Mouse (Mus musculus) heart, embryonic 11.5 days (tissue): ENCODE measurements around the gene Cep170. TPM values are rescaled to one million over a fixed set of nuclear protein-coding genes. Genes with fewer than 3 reads are reported as not detected.

Experiments used
- ATAC-seq: fragments of 200-750 bp; cut with Nextera tagmentation; replicated peaks from 2 replicates; pipeline ENCODE4 v1.8.0; 2017; ENCODE audit warnings: moderate library complexity; ENCODE audit not compliant: insufficient number of reproducible peaks, low FRiP score, low TSS enrichment
- H3K27ac ChIP-seq: fragments of 300-500 bp; sonication (generic); 2 replicates; pipeline ENCODE4 v1.5.1; 2014; ENCODE audit warnings: mild to moderate bottlenecking, low read depth, low read length
- H3K27me3 ChIP-seq: fragments of 300-500 bp; sonication (generic); 2 replicates; pipeline ENCODE4 v1.6.1; 2014; ENCODE audit warnings: mild to moderate bottlenecking, low read length, mixed read lengths; ENCODE audit not compliant: control insufficient read depth, insufficient read depth
- H3K36me3 ChIP-seq: fragments of 300-500 bp; sonication (generic); 2 replicates; pipeline ENCODE4 v1.6.1; 2014; ENCODE audit warnings: mild to moderate bottlenecking, low read length, moderate library complexity, mixed read lengths; ENCODE audit not compliant: control insufficient read depth, insufficient read depth
- H3K4me1 ChIP-seq: fragments of 300-500 bp; sonication (generic); 2 replicates; pipeline ENCODE4 v1.6.1; 2014; ENCODE audit warnings: low read length; ENCODE audit not compliant: control insufficient read depth, insufficient read depth
- H3K4me2 ChIP-seq: fragments of 300-500 bp; sonication (generic); 2 replicates; pipeline ENCODE4 v1.6.1; 2014; ENCODE audit warnings: mild to moderate bottlenecking, moderate library complexity
- H3K4me3 ChIP-seq: fragments of 300-500 bp; sonication (generic); 2 replicates; pipeline ENCODE4 v1.5.1; 2014; ENCODE audit warnings: low read depth, low read length
- H3K9ac ChIP-seq: fragments of 300-500 bp; sonication (generic); 2 replicates; pipeline ENCODE4 v1.6.1; 2014; ENCODE audit warnings: mild to moderate bottlenecking, low read depth, low read length, moderate library complexity
- H3K9me3 ChIP-seq: fragments of 300-500 bp; sonication (generic); replicated peaks from 2 replicates; pipeline ENCODE4 v1.6.1; 2016; ENCODE audit warnings: low read length; ENCODE audit not compliant: control insufficient read depth
- WGBS: fragments of 180-500 bp; shearing (Covaris S2); extraction: QIAGEN DNeasy Blood & Tissue Kit; methylation state at CpG from one replicate; pipeline ENCODE4 v1.1.7; 2014; ENCODE audit not compliant: insufficient replicate concordance; 5-methylcytosine and 5-hydroxymethylcytosine counted together
- microRNA counts: library from miRNA; unstranded; fragments of <30 nt; microRNA quantifications from one replicate; lab custom pipeline; 2015
- microRNA-seq: library from miRNA; unstranded; fragments of <30 nt; microRNA quantifications from one replicate; pipeline ENCODE4, GENCODE M21; 2016; ENCODE audit warnings: borderline number of aligned reads
- polyA plus RNA-seq: library from polyadenylated mRNA; unstranded; fragments of >200 nt; fragmentation: Nextera tagmentation; extraction: Ambion mirVana; gene quantifications from 2 replicates; pipeline ENCODE4 v1.2.1, GENCODE M21; 2014

Cep170 gene
- polyA plus RNA-seq, 1 experiment from 2014 or later, result 33.9 TPM

DNA sequence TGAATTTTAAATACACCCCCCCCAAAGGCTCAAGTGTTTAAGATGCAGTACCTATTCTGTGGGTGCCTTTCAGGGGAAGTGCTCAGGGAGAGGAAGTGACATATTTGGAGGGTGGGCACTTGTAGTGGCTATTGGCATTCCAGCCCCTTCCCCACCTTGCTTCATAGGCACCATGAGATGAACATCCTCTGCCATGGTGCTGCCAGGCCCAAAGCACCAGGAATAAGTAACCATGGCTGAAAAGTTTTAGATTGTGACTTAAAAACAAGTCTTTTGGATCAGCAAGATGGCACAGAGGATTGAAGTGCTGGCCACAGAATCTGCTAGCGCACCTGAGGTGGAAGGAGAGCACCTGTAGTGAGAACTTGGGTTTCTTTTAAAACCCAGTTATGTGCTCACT, 113.6 kb downstream of the Cep170 start:
- WGBS, result 88% methylated on average over 1 of the region's 1 CpGs
- Histone ChIP-seq H3K4me3 (no peak overlapping the region), H3K9ac (no peak overlapping the region), H3K9me3 (no peaks in the 10 kb centered on the region), H3K27ac (no peak overlapping the region), H3K27me3 (no peaks in the 10 kb centered on the region), H3K36me3 (no peaks in the 10 kb centered on the region), H3K4me2 (no peak overlapping the region), H3K4me1 (no peaks in the 10 kb centered on the region)
- ATAC-seq, result no peak

DNA sequence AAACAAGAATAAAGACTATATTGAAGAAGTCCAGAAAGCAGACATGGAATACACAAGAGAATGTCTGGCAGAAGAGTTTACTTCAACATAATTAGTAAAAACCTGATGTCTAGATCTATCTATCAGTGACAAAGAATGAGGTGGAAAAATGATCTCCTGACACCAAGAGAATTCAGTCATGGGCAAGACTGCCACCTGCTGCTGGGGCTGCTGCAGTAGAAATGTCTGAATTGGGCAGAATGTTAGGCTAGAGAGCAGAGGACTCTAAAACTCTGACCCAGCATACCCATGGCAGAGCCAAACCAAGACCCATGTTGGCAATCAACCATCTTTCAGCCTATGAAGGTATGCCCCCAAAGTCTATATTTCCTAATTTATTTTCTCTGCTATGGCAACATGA, 114.1 kb downstream of the Cep170 start:
- H3K9ac ChIP-seq, result no peak overlapping the region
- no peaks in the 10 kb centered on the region for H3K27me3 ChIP-seq
- no peak overlapping the region for H3K27ac ChIP-seq
- ATAC-seq, result no peak
- H3K4me2 ChIP-seq, result no peak overlapping the region
- no peaks in the 10 kb centered on the region for H3K4me1 ChIP-seq
- no peak overlapping the region for H3K4me3 ChIP-seq
- no peaks in the 10 kb centered on the region for H3K9me3 ChIP-seq
- no peaks in the 10 kb centered on the region for H3K36me3 ChIP-seq

DNA sequence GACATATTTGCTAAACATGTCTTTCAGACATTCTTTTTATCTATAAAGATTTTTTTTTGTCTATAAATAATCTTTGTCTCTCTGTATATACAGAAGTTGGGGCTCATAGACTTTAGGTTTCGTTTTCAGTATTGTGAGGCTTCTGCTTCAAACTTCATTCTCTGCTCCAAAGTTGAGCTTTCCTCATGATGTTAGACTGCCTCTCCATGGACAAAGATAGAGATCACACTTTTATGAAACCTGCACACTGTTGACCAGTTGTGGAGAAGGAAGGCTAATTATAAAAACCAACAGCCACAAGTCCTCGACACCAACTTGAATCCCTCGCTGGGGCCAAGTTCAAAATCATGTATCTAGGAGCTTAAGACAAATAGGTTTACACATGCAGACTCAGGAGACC, 115.2 kb downstream of the Cep170 start:
- H3K4me3 ChIP-seq, result no peak overlapping the region
- H3K27me3 ChIP-seq, result no peaks in the 10 kb centered on the region
- no peak for ATAC-seq
- H3K9me3 ChIP-seq, result no peaks in the 10 kb centered on the region
- no peak overlapping the region for H3K9ac ChIP-seq
- H3K36me3 ChIP-seq, result no peaks in the 10 kb centered on the region
- 73% methylated on average over 3 of the region's 3 CpGs for WGBS
- H3K4me2 ChIP-seq, result no peak overlapping the region
- H3K27ac ChIP-seq, result no peak overlapping the region
- no peaks in the 10 kb centered on the region for H3K4me1 ChIP-seq

DNA sequence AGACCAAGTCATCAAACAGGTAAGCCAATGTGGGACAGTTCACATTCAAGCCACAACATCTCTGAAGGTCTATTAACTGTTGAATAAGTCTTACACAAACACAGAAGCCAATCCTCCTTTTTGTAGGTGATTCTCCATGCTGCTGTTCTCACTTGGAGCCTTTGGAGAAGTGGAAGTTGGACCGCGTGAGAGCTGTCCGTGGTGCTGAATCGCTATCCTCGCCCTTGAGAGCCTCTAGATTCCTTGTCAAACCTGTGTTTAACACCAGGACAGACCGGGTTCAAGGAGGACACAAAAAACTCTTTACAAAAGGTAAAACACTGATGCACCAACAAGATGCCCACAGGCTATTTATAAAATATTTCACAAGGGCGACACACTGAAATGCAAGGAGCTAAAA, 116.8 kb downstream of the Cep170 start:
- no peaks in the 10 kb centered on the region for H3K4me1 ChIP-seq
- ATAC-seq, result no peak
- H3K36me3 ChIP-seq, result no peaks in the 10 kb centered on the region
- no peaks in the 10 kb centered on the region for H3K27me3 ChIP-seq
- H3K9me3 ChIP-seq, result no peaks in the 10 kb centered on the region
- no peak overlapping the region for H3K27ac ChIP-seq
- no peak overlapping the region for H3K9ac ChIP-seq
- 15% methylated on average over 7 of the region's 7 CpGs for WGBS
- no peak overlapping the region for H3K4me3 ChIP-seq
- H3K4me2 ChIP-seq, result no peak overlapping the region

DNA sequence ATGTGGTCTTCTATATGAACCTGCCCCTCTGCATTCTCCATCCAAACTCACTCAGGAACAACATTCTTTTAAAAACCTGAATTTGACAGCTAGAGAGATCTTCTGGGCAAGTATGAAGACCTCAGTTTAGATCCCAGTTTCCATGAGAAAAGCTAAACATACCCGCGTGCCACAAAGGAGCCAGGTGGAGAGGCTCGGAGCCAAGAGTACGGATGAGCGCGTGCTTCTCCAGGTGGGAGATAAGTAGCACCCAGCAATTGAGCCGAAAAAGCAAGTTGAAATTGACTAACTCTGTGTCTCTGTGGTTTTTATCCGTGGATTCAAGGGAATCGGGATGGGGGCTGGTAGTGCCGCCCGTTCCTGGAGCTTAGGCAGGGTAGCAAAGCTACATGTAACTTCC, 122.8 kb downstream of the Cep170 start:
- Histone ChIP-seq H3K4me3 (no peak overlapping the region), H3K9ac (no peak overlapping the region), H3K27me3 (no peaks in the 10 kb centered on the region), H3K9me3 (no peaks in the 10 kb centered on the region), H3K36me3 (no peaks in the 10 kb centered on the region), H3K4me1 (no peaks in the 10 kb centered on the region), H3K27ac (no peak overlapping the region), H3K4me2 (no peak overlapping the region)
- WGBS, result 91% methylated on average over 11 of the region's 11 CpGs
- ATAC-seq, result no peak

DNA sequence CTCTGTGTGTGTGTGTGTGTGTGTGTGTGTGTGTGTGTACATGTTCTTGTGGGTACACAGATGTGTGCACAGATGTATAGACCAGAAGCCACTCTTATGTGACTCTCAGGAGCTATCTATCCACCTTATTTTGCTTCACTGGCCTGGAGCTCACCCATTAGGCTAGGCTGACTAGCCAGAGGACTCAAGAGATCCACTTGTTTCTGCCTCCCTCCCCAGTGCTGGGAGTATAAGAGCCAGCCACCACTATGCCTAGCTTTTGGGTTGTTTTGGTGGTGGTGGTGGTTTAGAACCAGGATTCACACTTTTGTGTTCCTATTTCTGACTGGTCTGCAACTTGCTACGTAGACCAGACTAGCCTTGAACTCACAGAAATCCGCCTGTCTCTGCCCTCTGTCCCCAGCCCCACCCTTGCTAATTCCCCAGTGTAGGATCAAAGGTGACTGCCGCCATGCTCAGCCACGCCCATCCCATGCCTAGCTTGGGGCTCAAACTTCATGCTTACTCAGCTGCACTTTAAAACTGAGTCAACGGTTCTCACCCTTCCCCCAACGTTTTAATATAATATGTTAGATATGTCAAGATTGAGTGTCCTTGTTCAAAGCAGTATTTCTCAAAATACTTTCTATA, 125.5 kb downstream of the Cep170 start:
- H3K4me3 ChIP-seq, result no peak overlapping the region
- H3K4me2 ChIP-seq, result no peak overlapping the region
- no peak for ATAC-seq
- no peaks in the 10 kb centered on the region for H3K36me3 ChIP-seq
- no peaks in the 10 kb centered on the region for H3K27me3 ChIP-seq
- no peaks in the 10 kb centered on the region for H3K9me3 ChIP-seq
- no peaks in the 10 kb centered on the region for H3K4me1 ChIP-seq
- WGBS, result 80% methylated on average over 6 of the region's 6 CpGs
- H3K27ac ChIP-seq, result no peak overlapping the region
- H3K9ac ChIP-seq, result no peak overlapping the region

MicroRNAs encoded within 50 kb of the gene (microRNA counts, 519-probe panel; counts per million panel counts)
- 4,478 counts per million, percentile 39 among the panel's probes with 10 or more counts for microRNA mmu-miR-350 (lab: Ali Mortazavi, UCI)

Small RNAs within 50 kb of the gene (microRNA-seq; reads per million reads assigned to microRNA genes)
- 340 reads per million, percentile 76 among the genes with 10 or more reads in this experiment for gene Mir350

Other genes starting within 250 kb of the Cep170 start
- gene Sdccag8, start 593 bp upstream of the Cep170 start, polyA plus RNA-seq, result 9.8 and 12.0 TPM in 2 replicates